Mouse (Mus musculus): ENCODE measurements around the gene Hdgfl3. TPM values are rescaled to one million over a fixed set of nuclear protein-coding genes. Genes with fewer than 3 reads are reported as not detected.
"Not testable (repeated sequence)": the region's sequence is repeated elsewhere in the genome, so short reads cannot be mapped to it uniquely, and the experiment has no call there.

The Hdgfl3 gene
- polyA plus RNA-seq, 1 experiment from 2014 or later = 0.41 TPM

GRCm38 (mm10) chr7:81843903-81844302 is 90.4 kb downstream of the Hdgfl3 start:
- ATAC-seq (ENCODE audit: insufficient read depth) = no peak
- Histone ChIP-seq H3K9ac (no peak overlapping the region), H3K9me3 (replicated peaks) (no peaks in the 10 kb centered on the region), H3K4me2 (no peak overlapping the region), H3K36me3 (replicated peaks) (no peaks in the 10 kb centered on the region), H3K27me3 (peaks cover 33% of the 10 kb centered on the region), H3K27ac (replicated peaks) (no peak overlapping the region), H3K4me3 (replicated peaks) (no peak overlapping the region), H3K4me1 (replicated peaks) (no peaks in the 10 kb centered on the region)
- WGBS (ENCODE audit: insufficient replicate concordance) = 75% methylated on average over 8 of the region's 8 CpGs

GRCm38 (mm10) chr7:81842998-81843397 is 91.3 kb downstream of the Hdgfl3 start:
- WGBS (ENCODE audit: insufficient replicate concordance) = 14% methylated on average over 1 of the region's 1 CpGs
- Histone ChIP-seq H3K4me2 (no peak overlapping the region), H3K27me3 (peaks cover 29% of the 10 kb centered on the region), H3K4me3 (replicated peaks) (no peak overlapping the region), H3K36me3 (replicated peaks) (no peaks in the 10 kb centered on the region), H3K9ac (no peak overlapping the region), H3K27ac (replicated peaks) (no peak overlapping the region), H3K9me3 (replicated peaks) (no peaks in the 10 kb centered on the region), H3K4me1 (replicated peaks) (no peaks in the 10 kb centered on the region)
- ATAC-seq (ENCODE audit: insufficient read depth) = no peak

GRCm38 (mm10) chr7:81842141-81842540 is 92.1 kb downstream of the Hdgfl3 start:
- Histone ChIP-seq H3K9ac (no peak overlapping the region), H3K4me1 (replicated peaks) (no peaks in the 10 kb centered on the region), H3K4me2 (no peak overlapping the region), H3K4me3 (replicated peaks) (no peak overlapping the region), H3K9me3 (replicated peaks) (no peaks in the 10 kb centered on the region), H3K36me3 (replicated peaks) (no peaks in the 10 kb centered on the region), H3K27me3 (peaks cover 25% of the 10 kb centered on the region), H3K27ac (replicated peaks) (no peak overlapping the region)
- WGBS (ENCODE audit: insufficient replicate concordance) = 67% methylated on average over 7 of the region's 7 CpGs
- no peak for ATAC-seq (ENCODE audit: insufficient read depth)

- no peak overlapping the region for H3K27ac ChIP-seq (replicated peaks)
- H3K4me1 ChIP-seq (replicated peaks) = no peaks in the 10 kb centered on the region
- no peaks in the 10 kb centered on the region for H3K9me3 ChIP-seq (replicated peaks)
- WGBS (ENCODE audit: insufficient replicate concordance) = 59% methylated on average over 6 of the region's 6 CpGs
- no peaks in the 10 kb centered on the region for H3K36me3 ChIP-seq (replicated peaks)
- no peak overlapping the region for H3K9ac ChIP-seq
- no peak for ATAC-seq (ENCODE audit: insufficient read depth)
- no peak overlapping the region for H3K4me2 ChIP-seq
- no peak overlapping the region for H3K4me3 ChIP-seq (replicated peaks)
- peaks cover 21% of the 10 kb centered on the region for H3K27me3 ChIP-seq
Observed at GRCm38 (mm10) chr7:81841439-81841838, 92.8 kb downstream of the Hdgfl3 start.

- Histone ChIP-seq H3K27ac (replicated peaks) (no peak overlapping the region), H3K9ac (no peak overlapping the region), H3K4me2 (no peak overlapping the region), H3K9me3 (replicated peaks) (no peaks in the 10 kb centered on the region), H3K4me1 (replicated peaks) (no peaks in the 10 kb centered on the region), H3K36me3 (replicated peaks) (no peaks in the 10 kb centered on the region), H3K4me3 (replicated peaks) (no peak overlapping the region), H3K27me3 (peaks cover 21% of the 10 kb centered on the region)
- no peak for ATAC-seq (ENCODE audit: insufficient read depth)
- WGBS (ENCODE audit: insufficient replicate concordance) = 57% methylated on average over 7 of the region's 7 CpGs
Observed at GRCm38 (mm10) chr7:81840661-81841181, 93.6 kb downstream of the Hdgfl3 start.

- H3K9ac ChIP-seq = no peak overlapping the region
- H3K4me3 ChIP-seq (replicated peaks) = no peak overlapping the region
- H3K4me1 ChIP-seq (replicated peaks) = no peaks in the 10 kb centered on the region
- H3K27me3 ChIP-seq = peaks cover 19% of the 10 kb centered on the region
- ATAC-seq (ENCODE audit: insufficient read depth) = no peak
- H3K27ac ChIP-seq (replicated peaks) = no peak overlapping the region
- H3K4me2 ChIP-seq = no peak overlapping the region
- no peaks in the 10 kb centered on the region for H3K36me3 ChIP-seq (replicated peaks)
- H3K9me3 ChIP-seq (replicated peaks) = no peaks in the 10 kb centered on the region
- WGBS (ENCODE audit: insufficient replicate concordance) = 48% methylated on average over 6 of the region's 6 CpGs
Observed at GRCm38 (mm10) chr7:81839746-81840145, 94.5 kb downstream of the Hdgfl3 start.

DNA sequence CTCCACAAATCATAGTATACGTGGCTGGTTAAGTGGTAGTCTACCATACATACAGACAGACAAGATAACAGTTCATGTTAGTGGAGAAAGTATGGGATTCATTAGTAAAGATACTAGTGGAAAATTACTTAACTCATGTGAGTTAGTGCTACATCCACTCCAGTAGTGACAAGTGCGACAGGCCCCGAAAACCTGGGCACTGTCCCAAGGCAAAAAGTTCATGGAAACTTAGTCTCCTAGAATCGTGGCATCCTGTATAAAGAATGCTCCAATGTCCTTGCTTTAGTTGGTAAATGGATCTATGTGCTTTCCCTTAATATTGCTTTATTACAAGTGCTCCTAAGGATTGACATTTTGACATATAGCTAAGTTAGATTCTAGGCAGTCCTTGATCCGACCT is 96.5 kb downstream of the Hdgfl3 start:
- H3K9ac ChIP-seq; H3K36me3 ChIP-seq (replicated peaks); H3K27ac ChIP-seq (replicated peaks); H3K4me3 ChIP-seq (replicated peaks); H3K9me3 ChIP-seq (replicated peaks); H3K4me2 ChIP-seq; H3K4me1 ChIP-seq (replicated peaks); ATAC-seq (ENCODE audit: insufficient read depth): not testable (repeated sequence)
- H3K27me3 ChIP-seq = peaks cover 14% of the 10 kb centered on the region
- 67% methylated on average over 5 of the region's 5 CpGs for WGBS (ENCODE audit: insufficient replicate concordance)

DNA sequence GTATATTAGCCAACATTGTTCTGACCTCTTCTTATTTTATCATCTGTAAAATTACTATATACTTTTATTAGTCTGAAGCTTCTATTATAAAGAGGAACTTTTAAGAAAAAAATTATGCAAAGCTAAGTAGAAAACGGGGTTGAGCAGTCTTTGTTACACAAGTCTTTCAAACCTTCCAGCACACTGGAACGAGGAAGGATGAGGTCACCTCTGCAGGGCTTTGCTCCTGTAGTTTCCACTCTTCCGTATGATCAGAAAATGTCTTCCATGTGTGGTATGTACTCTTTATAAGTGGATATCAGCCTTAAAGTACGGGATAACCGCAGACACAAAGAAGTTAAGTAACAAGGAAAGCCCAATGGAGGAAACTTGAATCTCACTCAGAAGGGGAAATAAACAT is 98.8 kb downstream of the Hdgfl3 start:
- Histone ChIP-seq H3K36me3 (replicated peaks) (no peaks in the 10 kb centered on the region), H3K9me3 (replicated peaks) (no peaks in the 10 kb centered on the region), H3K4me1 (replicated peaks) (no peaks in the 10 kb centered on the region), H3K27me3 (0 out of 2 replicates have a peak, but pooled peaks cover under 1% of the 10 kb centered on the region), H3K27ac (replicated peaks) (no peak overlapping the region), H3K4me3 (replicated peaks) (no peak overlapping the region), H3K9ac (no peak overlapping the region), H3K4me2 (no peak overlapping the region)
- no peak for ATAC-seq (ENCODE audit: insufficient read depth)
- WGBS (ENCODE audit: insufficient replicate concordance) = 65% methylated on average over 5 of the region's 5 CpGs

DNA sequence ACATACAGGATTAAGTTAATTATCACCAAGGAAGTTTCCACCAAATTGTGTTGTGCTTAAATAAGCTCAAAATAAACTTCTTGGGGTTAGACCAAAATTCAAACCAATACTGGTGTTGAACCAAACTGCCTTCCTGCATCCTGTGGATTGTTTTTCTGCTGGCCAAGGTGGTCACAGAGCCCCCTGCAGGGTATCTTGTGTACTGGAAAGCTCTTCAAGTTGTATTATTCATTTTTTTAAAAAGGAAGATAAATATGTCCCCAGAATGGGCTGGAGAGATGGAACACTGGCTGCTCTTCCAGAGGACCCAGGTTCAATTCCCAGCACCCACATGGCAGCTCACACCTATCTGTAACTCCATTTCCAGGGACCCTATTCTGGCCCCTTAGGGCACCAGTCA is 99.4 kb downstream of the Hdgfl3 start:
- no peaks in the 10 kb centered on the region for H3K36me3 ChIP-seq (replicated peaks)
- H3K27ac ChIP-seq (replicated peaks) = no peak overlapping the region
- no peak overlapping the region for H3K4me3 ChIP-seq (replicated peaks)
- H3K9me3 ChIP-seq (replicated peaks) = no peaks in the 10 kb centered on the region
- no peaks in the 10 kb centered on the region for H3K27me3 ChIP-seq
- no peak overlapping the region for H3K4me2 ChIP-seq
- no peak for ATAC-seq (ENCODE audit: insufficient read depth)
- no peak overlapping the region for H3K9ac ChIP-seq
- H3K4me1 ChIP-seq (replicated peaks) = peaks cover 3% of the 10 kb centered on the region

Other genes starting within 250 kb of the Hdgfl3 start
- 3.9 and 4.8 TPM in 2 replicates for gene Homer2, start 226.9 kb downstream of the Hdgfl3 start, polyA plus RNA-seq (2015; fragmentation: Nextera tagmentation; extraction: Ambion mirVana)
- 57.5 and 58.7 TPM in 2 replicates for gene Ramac, start 171.5 kb downstream of the Hdgfl3 start, polyA plus RNA-seq (2015; fragmentation: Nextera tagmentation; extraction: Ambion mirVana)
- gene 3110040N11Rik, start 145.0 kb downstream of the Hdgfl3 start, polyA plus RNA-seq (2015; fragmentation: Nextera tagmentation; extraction: Ambion mirVana) = 20.7 and 20.9 TPM in 2 replicates
- 18.1 and 18.2 TPM in 2 replicates for gene Btbd1, start 105.0 kb downstream of the Hdgfl3 start, polyA plus RNA-seq (2015; fragmentation: Nextera tagmentation; extraction: Ambion mirVana)
- not detected in 2 replicates for gene Gm10160, start 78.7 kb downstream of the Hdgfl3 start, polyA plus RNA-seq (2015; fragmentation: Nextera tagmentation; extraction: Ambion mirVana)
- 10.8 and 11.1 TPM in 2 replicates for gene Tm6sf1, start 75.5 kb downstream of the Hdgfl3 start, polyA plus RNA-seq (2015; fragmentation: Nextera tagmentation; extraction: Ambion mirVana)
- gene Bnc1, start 57.8 kb upstream of the Hdgfl3 start, polyA plus RNA-seq (2015; fragmentation: Nextera tagmentation; extraction: Ambion mirVana) = 0.24 and 0.36 TPM in 2 replicates
- gene Sh3gl3, start 239.4 kb upstream of the Hdgfl3 start, polyA plus RNA-seq (2015; fragmentation: Nextera tagmentation; extraction: Ambion mirVana) = 0.10 and 0.22 TPM in 2 replicates

Data from liver, embryonic 15.5 days (tissue).